Mouse (Mus musculus) bone marrow, adult 2 months (tissue): ENCODE results near the gene Klhl22.

Experiments used
- CTCF ChIP-seq: fragments of 200-500 bp; IDR thresholded peaks from 2 replicates; pipeline ENCODE4 v1.5.1; 2011; ENCODE audit warnings: low read length, control low read depth; ENCODE audit not compliant: control insufficient read depth, insufficient read depth
- POLR2A ChIP-seq: fragments of 200-500 bp; IDR thresholded peaks from 2 replicates; pipeline ENCODE4 v1.6.1; 2011; ENCODE audit warnings: low read depth, mild to moderate bottlenecking, control low read depth, low read length, borderline replicate concordance; ENCODE audit not compliant: control insufficient read depth

- TF ChIP-seq CTCF (no peak), POLR2A (no peak)
These were observed 37.1 kb downstream of the Klhl22 start for GRCm38 (mm10) chr16:17796519-17796918.
